ENCODE assay signal across 8 mouse cellular contexts in the genomic region with DNA sequence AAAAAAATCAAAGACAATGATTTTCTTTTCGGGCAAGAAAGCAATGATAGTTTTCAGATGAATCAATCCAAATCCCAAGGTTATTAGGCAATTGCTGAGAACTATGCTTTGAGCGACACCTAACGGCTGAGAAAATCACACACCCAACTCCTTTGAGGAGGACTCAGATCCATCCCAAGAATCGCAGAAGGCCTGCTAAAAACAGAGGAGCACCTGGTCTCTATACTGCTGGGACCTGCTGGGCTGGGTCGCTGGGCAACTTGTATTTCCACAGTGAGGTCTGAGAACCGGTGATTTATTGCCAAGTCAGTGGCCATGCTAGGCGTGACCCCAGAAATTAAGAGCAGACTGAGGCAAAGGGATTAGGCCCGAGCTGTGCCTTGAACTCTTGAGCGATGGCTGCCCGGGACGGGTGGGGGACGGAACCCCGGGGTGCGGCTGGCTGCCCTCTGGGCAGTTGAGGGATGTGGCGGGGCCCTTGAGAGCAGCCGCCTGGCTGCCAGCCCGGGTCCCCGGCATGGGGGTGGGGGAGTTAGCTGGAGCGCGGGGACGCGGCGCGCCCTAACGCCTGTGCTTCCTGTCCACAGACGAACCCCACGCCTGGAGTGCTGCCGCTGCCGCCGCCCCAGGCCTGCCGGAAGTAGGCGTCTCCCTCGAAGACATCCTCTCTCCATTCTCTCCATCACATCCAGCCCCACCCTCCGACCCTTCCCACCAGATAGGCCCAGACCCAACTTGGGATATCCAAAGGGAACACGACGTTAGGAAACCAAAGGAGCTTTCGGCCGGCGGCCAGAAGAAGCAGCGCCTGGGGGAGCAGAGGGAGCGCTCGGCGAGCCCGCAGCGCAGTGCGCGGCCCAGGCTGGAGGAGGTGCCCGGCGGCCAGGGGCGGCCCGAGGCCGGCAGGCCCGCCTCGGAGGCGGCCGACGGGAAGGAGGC.
DNase-seq lines count a peak whose midpoint lies in the region; ATAC-seq lines count a peak whose summit lies in the region.

No protein-coding gene starts in this region.

- no peaks in the 10 kb centered on the region for H3K36me3 ChIP-seq in hindbrain, embryonic 12.5 days

- H3K4me2 ChIP-seq in hindbrain, embryonic 12.5 days (replicated peaks), result peak overlapping the region; percentile 76

- peaks cover 4% of the 10 kb centered on the region; the same call in 1 of the 2 replicates for H3K4me1 ChIP-seq in hindbrain, embryonic 12.5 days

- peak; percentile 98 for DNase-seq in Muller cell, postnatal 12 days (ENCODE audit: inconsistent ontology term)
- peak; percentile 91 for DNase-seq in cerebellum, adult 9-10 months
- DNase-seq in frontal cortex, postnatal 10 days (ENCODE audit: low spot score in 2 of 2), result peak; percentile 81 to 83
- DNase-seq in layer of hippocampus, postnatal 14 days (ENCODE audit: low spot score in 2 of 2), result peak; percentile 85 to 87
- peak; percentile 92 for DNase-seq in lung, postnatal 10 days
- DNase-seq in ovary, postnatal 14 days (ENCODE audit: low spot score), result peak; percentile 82
- peak; percentile 74 to 76 for DNase-seq in thymus, postnatal 10 days (ENCODE audit: low spot score in 2 of 2)

- no peaks in the 10 kb centered on the region for H3K9me3 ChIP-seq in hindbrain, embryonic 12.5 days (replicated peaks)

- H3K27me3 ChIP-seq in hindbrain, embryonic 12.5 days, result no peaks in the 10 kb centered on the region

- H3K9ac ChIP-seq in hindbrain, embryonic 12.5 days, result peak overlapping the region; percentile 94

- peak; percentile 97 for ATAC-seq in hindbrain, embryonic 12.5 days (ENCODE audit: low FRiP score)

- under 1% methylated on average over 57 of the region's 57 CpGs for whole genome bisulfite sequencing in hindbrain, embryonic 12.5 days

- peak overlapping the region; percentile 98 for H3K27ac ChIP-seq in hindbrain, embryonic 12.5 days

- H3K4me3 ChIP-seq in hindbrain, embryonic 12.5 days, result peak overlapping the region; percentile 71

Comparison
In these comparisons a context has a peak if more than half of its experiments do, and no peak if none do; other contexts are left out.
1. Peak in every context shown above with its lines: DNase-seq, ATAC-seq, H3K4me3 ChIP-seq and H3K27ac ChIP-seq.